Mouse (Mus musculus): ENCODE data around the gene Eps8.

DNA sequence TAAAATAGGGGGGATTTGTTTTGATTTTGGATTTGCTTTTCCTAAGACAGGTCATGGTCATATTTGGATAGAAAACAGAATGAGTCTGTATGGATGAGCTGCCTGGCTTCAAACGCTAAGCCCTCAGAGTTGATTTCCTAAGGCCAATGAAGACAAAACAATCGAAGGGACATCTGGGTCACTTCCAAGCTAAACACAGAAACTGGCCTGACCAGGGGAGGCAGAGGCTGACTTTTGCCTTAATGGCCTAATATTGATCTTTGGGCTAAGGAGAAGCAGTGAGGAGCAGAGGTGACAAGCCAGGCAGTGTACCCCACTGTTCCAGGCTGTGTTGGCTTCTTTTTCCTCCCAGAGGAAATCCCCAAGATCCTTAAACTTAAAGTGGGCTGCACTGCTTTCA lies 33.7 kb downstream of the Eps8 start:
- TF ChIP-seq CTCF (IDR thresholded peaks at IDR 0.05; ENCODE audit: extremely low read depth, insufficient read depth, low read length) (no peak), POLR2A (IDR thresholded peaks at IDR 0.05; ENCODE audit: extremely low read depth, insufficient read depth, low read length) (no peak)

All from cortical plate, adult 2 months (tissue).